Mouse (Mus musculus): Measurements from ENCODE around the gene Pym1. TPM values are rescaled to one million over a fixed set of nuclear protein-coding genes. Genes with fewer than 3 reads are reported as not detected.
"Not testable (repeated sequence)": the region's sequence is repeated elsewhere in the genome, so short reads cannot be mapped to it uniquely, and the experiment has no call there.

Pym1 gene
- 10 to 100 TPM; 10.9 to 14.3 TPM for total RNA-seq (2021)
- long read RNA-seq, experiment 1: 0 reads
- long read RNA-seq, experiment 2, partial matches to known transcripts: 0 of 1 reads
- long read RNA-seq, experiment 2, other reads (novel, unspliced or antisense): 0 of 1 reads

DNA sequence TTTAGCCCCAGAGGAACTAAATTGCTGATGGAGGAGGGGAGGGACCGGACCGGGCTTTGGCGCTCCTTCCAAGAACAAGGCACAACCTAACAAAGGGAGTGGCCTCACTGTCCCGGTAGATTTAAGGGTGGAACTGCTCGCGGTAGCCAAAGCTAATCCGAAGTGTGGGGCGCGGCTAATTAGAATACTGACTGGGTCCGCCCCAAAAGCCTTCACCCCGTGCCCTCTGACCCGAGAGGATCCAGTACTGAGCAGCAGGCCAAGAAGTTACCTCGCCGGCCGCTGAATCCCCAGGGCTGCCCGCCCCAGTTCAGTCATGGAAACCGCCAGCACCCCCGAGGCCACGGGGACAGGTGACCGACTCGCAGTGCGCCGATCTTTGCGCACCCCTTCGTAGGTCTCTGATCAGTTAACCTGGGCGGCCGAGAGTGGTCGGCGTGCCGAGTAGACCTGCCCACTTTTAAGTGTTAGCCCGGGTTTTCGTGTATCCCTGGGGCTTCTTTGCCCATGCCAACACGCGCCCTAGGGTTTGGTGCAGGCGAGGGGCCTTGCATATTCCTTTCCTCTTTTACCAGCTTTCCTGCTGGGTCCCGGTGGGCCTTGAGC, at the start of gene Pym1:
Pym1 (plus strand) TSS at position 244 of the 606 bp plus-strand sequence.
- peak; percentile 67 for DNase-seq
- intact Hi-C loops (cut with DNase I; ENCODE audit: low total_unique reads): loop anchor here (10.0 kb wide), 1 partner anchor 57 kb away; the partner anchor contains the start of genes Dnajc14 and Tmem198b

DNA sequence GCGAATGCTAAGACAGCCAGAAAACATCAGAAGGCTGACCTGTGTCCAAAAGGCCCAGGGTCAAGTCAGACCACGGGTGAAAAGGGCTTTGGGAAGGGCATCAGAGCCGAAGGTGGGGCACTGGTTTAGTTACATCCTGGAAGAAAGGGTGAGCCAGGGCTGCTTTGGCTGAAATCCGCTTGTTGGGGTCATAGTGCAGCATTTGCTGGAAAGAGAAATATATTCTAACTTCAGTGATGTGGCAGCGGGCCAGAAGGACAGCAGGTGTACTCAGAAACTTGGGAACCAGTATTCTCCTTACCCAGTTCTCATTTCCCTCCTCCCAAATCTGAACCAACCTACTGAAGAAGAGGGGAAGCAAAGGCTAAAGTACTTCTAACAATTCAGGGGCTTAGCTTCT, 48.7 kb upstream of the Pym1 start:
- intact Hi-C loops (cut with DNase I; ENCODE audit: low total_unique reads): no loop called here
- no peak for DNase-seq

DNA sequence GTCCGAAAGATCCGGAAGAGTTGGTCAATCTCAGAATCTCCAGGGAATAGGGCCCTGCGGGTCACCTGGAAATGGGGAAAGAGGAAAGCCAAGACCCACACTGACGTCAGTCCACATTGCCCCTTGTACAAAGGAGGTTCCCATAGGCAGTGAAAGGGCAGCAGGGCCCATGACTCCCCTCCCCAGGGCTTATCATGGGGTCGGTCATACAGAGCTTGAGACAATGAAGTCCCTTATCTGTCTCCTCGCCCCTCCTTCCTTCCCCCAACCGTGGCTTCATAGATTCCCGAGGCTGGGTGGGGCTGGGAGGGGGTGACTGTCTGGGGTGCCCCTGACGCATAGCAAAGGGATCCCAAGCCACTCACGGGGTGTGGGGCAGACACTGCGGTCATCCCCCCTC, 48.1 kb upstream of the Pym1 start:
- intact Hi-C loops (cut with DNase I; ENCODE audit: low total_unique reads): no loop called here
- no peak for DNase-seq

DNA sequence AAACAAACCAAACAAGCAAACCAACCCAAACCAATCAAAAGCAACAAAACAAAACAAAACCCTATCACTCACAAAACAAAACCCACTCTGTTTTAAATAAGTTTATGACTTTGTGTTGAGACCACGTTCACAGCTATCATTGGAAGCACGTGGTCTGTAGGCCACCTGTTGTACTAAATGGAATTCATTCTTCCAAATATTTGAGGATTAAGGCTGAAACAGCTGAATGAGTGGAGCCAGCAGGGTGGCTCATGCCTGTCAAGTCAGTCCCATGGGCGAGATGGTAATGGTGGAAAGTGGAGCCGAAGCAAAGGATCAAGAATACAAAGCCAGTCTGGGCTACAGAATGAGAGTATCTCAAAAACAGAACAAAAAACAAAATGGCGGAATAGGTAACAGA, 47.0 kb upstream of the Pym1 start:
- no peak for DNase-seq
- intact Hi-C loops (cut with DNase I; ENCODE audit: low total_unique reads): no loop called here

DNA sequence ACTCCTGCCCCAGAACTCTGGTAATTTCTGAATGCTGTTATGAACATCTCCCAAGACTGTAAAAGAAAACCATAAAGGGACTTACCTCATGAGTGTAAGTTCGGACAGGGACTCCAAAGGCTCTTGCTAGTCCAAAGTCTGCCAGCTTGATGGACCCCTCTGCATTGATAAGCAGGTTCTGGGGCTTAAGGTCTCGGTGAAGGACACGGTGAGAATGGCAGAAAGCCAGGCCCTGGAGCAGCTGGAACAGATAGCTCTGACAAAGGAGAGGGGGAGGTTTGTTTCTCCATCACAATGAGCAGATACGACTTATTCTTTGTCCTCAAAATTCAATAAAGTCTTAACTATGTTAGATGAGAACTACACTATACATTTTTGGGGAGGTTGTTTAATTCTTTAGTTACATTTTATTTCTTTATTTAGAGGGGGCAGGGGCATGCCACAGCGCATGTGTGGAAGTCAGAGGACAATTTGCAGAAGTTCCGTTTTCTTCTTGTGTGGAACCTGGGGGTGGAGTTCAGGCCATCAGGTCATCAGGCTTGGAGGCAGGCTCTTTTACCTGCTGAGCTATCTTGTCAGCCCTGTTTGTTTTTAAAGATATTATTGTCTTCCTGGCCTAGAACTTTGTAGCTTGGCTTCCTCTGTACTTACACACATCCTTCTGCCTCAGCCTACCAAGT, 45.2 kb upstream of the Pym1 start:
- no peak for DNase-seq
- intact Hi-C loops (cut with DNase I; ENCODE audit: low total_unique reads): no loop called here

DNA sequence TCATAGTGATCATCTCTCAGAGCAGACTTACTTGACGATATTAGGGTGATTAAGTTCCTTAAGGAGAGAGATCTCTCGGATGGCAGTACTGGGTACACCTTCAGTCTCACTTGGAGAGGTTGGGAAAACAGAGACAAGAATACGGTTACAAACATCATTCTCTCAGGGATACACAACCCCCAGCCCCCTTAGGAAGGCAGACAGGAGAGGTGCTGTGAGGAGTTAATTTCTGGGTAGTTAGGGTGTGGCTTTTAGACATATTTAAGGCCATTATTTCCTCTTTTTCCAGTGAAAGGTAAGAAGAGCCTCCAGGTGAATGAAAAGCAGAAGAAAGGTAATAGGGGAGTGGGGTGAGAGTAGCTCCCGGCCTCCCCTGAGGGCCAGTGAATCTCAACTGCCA, 43.8 kb upstream of the Pym1 start, which contains the start of gene Pmel:
Pmel (plus strand) TSS at position 301 of the 400 bp plus-strand sequence.
- no peak for DNase-seq
- intact Hi-C loops (cut with DNase I; ENCODE audit: low total_unique reads): no loop called here

- intact Hi-C loops (cut with DNase I; ENCODE audit: low total_unique reads): no loop called here
- peak; percentile 94 for DNase-seq
Observed at GRCm38 (mm10) chr10:128704491-128705316, 43.0 kb upstream of the Pym1 start, which contains the start of gene Cdk2. Gene Cdk2 (minus strand): TSS chr10:128705031.

- DNase-seq: no peak
- intact Hi-C loops (cut with DNase I; ENCODE audit: low total_unique reads): no loop called here
Observed at GRCm38 (mm10) chr10:128705317-128705693, 42.4 kb upstream of the Pym1 start.

GRCm38 (mm10) chr10:128711318-128711717, 36.4 kb upstream of the Pym1 start:
- DNase-seq; intact Hi-C loops (cut with DNase I; ENCODE audit: low total_unique reads): not testable (repeated sequence)

GRCm38 (mm10) chr10:128715559-128716537, 31.8 kb upstream of the Pym1 start:
- DNase-seq: no peak
- intact Hi-C loops (cut with DNase I; ENCODE audit: low total_unique reads): no loop called here

DNA sequence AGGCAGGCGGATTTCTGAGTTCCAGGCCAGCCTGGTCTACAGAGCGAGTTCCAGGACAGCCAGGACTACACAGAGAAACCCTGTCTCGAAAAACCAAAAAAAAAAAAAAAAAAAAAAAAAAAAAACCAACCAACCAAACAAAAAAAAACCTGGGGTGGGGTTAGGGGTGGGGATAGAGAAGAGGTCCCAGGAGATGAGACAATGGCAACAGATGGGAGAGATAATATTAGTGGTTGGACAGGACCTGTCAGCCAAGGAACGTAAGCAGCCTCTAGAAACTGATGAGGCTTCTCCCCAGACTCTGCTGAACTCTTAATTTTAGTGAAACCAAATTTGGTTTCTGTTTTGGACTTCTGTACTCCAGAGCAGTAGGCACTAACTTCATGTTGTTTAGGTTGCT, 22.2 kb upstream of the Pym1 start:
- DNase-seq; intact Hi-C loops (cut with DNase I; ENCODE audit: low total_unique reads): not testable (repeated sequence)

- no peak for DNase-seq
- intact Hi-C loops (cut with DNase I; ENCODE audit: low total_unique reads): no loop called here
Observed at GRCm38 (mm10) chr10:128728059-128728458, 19.6 kb upstream of the Pym1 start.

DNA sequence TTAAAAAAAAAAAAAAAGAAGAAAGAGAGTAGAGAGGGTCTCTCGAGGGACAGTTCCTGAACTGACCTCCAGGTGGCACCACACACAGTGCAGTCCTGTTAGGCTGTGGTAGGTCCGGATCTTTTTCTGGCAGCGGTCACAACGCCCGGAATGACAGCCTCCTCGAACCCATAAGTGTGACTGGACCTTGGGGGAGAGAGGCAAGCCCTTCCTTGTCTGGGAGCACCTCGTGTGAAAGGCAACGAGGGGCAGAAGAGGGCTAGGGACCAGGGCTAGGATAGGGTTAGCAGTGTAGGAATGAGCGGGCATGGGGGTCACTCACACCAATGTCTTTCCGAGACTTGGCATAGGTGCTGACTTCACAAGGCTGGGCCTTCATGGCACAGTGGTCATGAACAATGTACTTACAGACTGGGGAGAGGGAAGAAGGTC, 16.7 kb upstream of the Pym1 start:
- intact Hi-C loops (cut with DNase I; ENCODE audit: low total_unique reads): loop anchor here (5.0 kb wide), 1 partner anchor 161 kb away; the partner anchor contains the start of gene Gdf11
- DNase-seq: peak; percentile 74

DNA sequence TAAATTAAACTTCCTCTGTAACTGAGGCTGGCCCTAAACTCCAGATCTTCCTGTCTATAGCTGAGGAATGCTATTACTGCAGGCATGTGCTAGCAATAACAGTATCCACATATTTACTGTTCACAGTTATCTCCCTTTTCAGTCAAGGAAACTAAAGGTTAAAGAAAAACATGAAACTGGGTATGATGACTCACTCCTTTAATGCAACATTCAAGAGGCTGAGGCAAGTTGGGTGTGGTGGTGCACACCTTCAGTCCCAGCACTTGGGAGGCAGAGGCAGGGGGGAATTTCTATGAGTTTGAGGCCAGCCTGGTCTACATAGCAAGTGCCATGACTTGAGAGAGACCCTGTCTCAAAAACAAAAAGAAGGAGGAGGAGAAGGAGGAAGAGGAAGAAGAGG, 15.7 kb upstream of the Pym1 start:
- DNase-seq: no peak
- intact Hi-C loops (cut with DNase I; ENCODE audit: low total_unique reads): loop anchor here (5.0 kb wide), 1 partner anchor 160 kb away; the partner anchor contains the start of gene Gdf11

DNA sequence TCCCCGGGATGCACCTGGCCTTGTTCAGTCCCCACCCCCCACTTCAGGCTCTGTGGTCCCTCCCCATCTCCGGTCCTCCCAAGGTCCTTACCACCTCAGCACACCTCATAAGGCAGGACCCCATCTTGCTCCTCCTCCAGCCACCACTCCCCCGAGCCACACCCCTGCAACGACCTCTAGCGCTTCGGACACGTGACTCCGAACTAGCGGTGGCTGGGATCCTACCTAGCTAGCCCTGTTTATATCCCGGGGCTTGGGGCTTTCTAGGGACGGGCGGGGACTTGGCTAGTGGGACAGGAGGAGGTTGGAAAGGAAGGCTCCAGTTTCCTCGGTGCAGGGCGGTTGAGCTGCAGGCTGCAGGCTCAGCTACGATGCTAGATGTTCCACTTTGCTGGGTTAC, 10.3 kb upstream of the Pym1 start:
- DNase-seq: no peak
- intact Hi-C loops (cut with DNase I; ENCODE audit: low total_unique reads): no loop called here

DNA sequence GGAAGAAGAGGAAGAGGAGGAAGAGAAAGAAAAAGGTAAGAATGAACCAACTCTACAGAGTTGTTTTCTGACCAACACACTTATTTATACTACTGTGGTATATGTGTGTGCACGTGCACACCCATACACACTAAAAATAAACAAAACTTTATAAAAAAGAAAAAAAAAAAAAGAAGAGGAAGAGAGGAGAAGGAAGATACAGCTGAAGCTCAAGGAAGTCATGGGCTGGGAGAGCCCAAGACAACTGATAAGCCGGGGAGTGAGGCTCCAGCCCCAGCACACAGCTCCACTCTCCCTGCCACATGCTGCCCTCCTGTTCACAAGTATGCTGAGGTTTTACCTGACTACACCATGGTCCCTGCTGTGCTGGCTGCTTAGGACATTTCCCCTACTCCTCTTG, 7.4 kb upstream of the Pym1 start:
- DNase-seq: no peak
- intact Hi-C loops (cut with DNase I; ENCODE audit: low total_unique reads): loop anchor here (10.0 kb wide), 1 partner anchor 65 kb away; the partner anchor contains the start of genes Dnajc14 and Tmem198b

- intact Hi-C loops (cut with DNase I; ENCODE audit: low total_unique reads): loop anchor here (10.0 kb wide), 1 partner anchor 62 kb away; the partner anchor contains the start of genes Dnajc14 and Tmem198b
- DNase-seq: no peak
Observed at GRCm38 (mm10) chr10:128742616-128743015, 5.1 kb upstream of the Pym1 start.

GRCm38 (mm10) chr10:128743235-128743634, 4.5 kb upstream of the Pym1 start:
- DNase-seq: no peak
- intact Hi-C loops (cut with DNase I; ENCODE audit: low total_unique reads): loop anchor here (10.0 kb wide), 1 partner anchor 62 kb away; the partner anchor contains the start of genes Dnajc14 and Tmem198b
